ENCODE assay signal across 13 mouse cellular contexts in the genomic region with DNA sequence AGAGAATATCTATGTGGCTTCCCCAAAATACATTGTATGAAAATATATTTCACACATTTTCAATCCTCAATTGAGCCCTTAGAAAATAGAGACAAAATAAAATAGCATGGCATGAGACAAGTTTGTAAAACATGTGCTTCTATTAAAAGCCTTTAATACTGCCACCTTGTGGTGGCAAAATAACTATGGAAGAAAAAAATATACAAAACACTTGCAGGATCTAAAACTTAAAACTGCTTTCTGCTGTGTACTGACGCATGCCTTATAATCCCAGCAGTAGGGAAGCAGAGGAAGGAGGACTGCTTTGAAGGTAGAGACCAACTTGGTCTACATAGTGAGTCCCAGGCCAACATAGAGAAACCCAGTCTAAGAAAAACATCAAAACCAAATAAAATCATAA. TPM values are rescaled to one million over a fixed set of nuclear protein-coding genes. Genes with fewer than 3 reads are reported as not detected.
DNase-seq lines count a peak whose midpoint lies in the region; ATAC-seq lines count a peak whose summit lies in the region.
"Had no signal": no experiment of that assay in that cellular context is flagged by ENCODE, and none has a peak within 500 bp of the region (broad histone marks: within the 10 kb centered on the region; RNA-seq: fewer than 3 reads in every experiment).

No protein-coding gene starts in this region.

- no peaks in the 10 kb centered on the region for H3K9me3 ChIP-seq in liver, embryonic 15.5 days (replicated peaks)
- H3K9me3 ChIP-seq: embryonic facial prominence, embryonic 13.5 days; lung, embryonic 15.5 days had no signal

- no peak overlapping the region for H3K4me2 ChIP-seq in liver, embryonic 15.5 days
- H3K4me2 ChIP-seq: embryonic facial prominence, embryonic 13.5 days; heart, embryonic 11.5 days; lung, embryonic 15.5 days had no signal

- 0 out of 2 replicates have a peak, but pooled peaks cover 3% of the 10 kb centered on the region for H3K36me3 ChIP-seq in liver, embryonic 15.5 days (replicated peaks)
- H3K36me3 ChIP-seq: embryonic facial prominence, embryonic 13.5 days; lung, embryonic 15.5 days had no signal

- H3K27ac ChIP-seq in liver, embryonic 15.5 days (replicated peaks), result peak overlapping the region; percentile 69
- H3K27ac ChIP-seq: embryonic facial prominence, embryonic 13.5 days; lung, embryonic 15.5 days had no signal

- H3K4me1 ChIP-seq in liver, embryonic 15.5 days (replicated peaks), result peaks cover 17% of the 10 kb centered on the region
- H3K4me1 ChIP-seq: embryonic facial prominence, embryonic 13.5 days; lung, embryonic 15.5 days had no signal

- peak; percentile 31 for DNase-seq in cerebellum, adult 9-10 months
- no peak for DNase-seq in cerebellum, postnatal 14 days
- DNase-seq in kidney, postnatal 14 days, result peak; percentile 2
- no peak for DNase-seq in kidney, adult 8-10 months
- DNase-seq in ES-CJ7 (ENCODE audit: low read depth, low spot score), result peak; percentile 28
- no peak for DNase-seq in thymus, postnatal 36 days
- DNase-seq in lung, postnatal 14 days, result no peak
- DNase-seq: adrenal gland, postnatal 14 days; thymus, adult 18-20 months had no signal

- no peak overlapping the region for H3K9ac ChIP-seq in liver, embryonic 15.5 days
- H3K9ac ChIP-seq: embryonic facial prominence, embryonic 13.5 days; lung, embryonic 15.5 days had no signal

- ATAC-seq in liver, embryonic 15.5 days (ENCODE audit: insufficient read depth), result no peak

- H3K27me3 ChIP-seq in liver, embryonic 15.5 days, result no peaks in the 10 kb centered on the region
- H3K27me3 ChIP-seq: embryonic facial prominence, embryonic 13.5 days; lung, embryonic 15.5 days had no signal

- WGBS in liver, embryonic 15.5 days (ENCODE audit: insufficient replicate concordance), result 38% methylated on average over 1 of the region's 1 CpGs

- no peak overlapping the region for H3K4me3 ChIP-seq in liver, embryonic 15.5 days (replicated peaks)
- H3K4me3 ChIP-seq: embryonic facial prominence, embryonic 13.5 days; lung, embryonic 15.5 days had no signal

RNA-seq across cellular contexts. Expression of gene Trim59, which starts 19.4 kb away (rescaled TPM):
- polyA plus RNA-seq in liver, embryonic 15.5 days (2015; fragmentation: Nextera tagmentation; extraction: Ambion mirVana), result 143 and 145 TPM in 2 replicates

RNA-seq across cellular contexts. Expression of gene Smc4, which starts 59.5 kb away (rescaled TPM):
- 131 and 146 TPM in 2 replicates for polyA plus RNA-seq in liver, embryonic 15.5 days (2015; fragmentation: Nextera tagmentation; extraction: Ambion mirVana)

RNA-seq across cellular contexts. Expression of gene Ift80, which starts 59.6 kb away (rescaled TPM):
- polyA plus RNA-seq in liver, embryonic 15.5 days (2015; fragmentation: Nextera tagmentation; extraction: Ambion mirVana), result 5.6 and 6.0 TPM in 2 replicates

Comparison
In these comparisons a context has a peak if more than half of its experiments do, and no peak if none do; other contexts are left out.
1. DNase-seq: peak in cerebellum, adult 9-10 months (single experiment), kidney, postnatal 14 days (single experiment) and ES-CJ7 (single experiment); none in cerebellum, postnatal 14 days (0 of 2), kidney, adult 8-10 months (0 of 2), thymus, postnatal 36 days (0 of 2) and lung, postnatal 14 days (single experiment).